Mouse (Mus musculus) megakaryocyte, embryonic 14.5 days (primary cell): ENCODE data around the gene Adamts8.

Experiments
- FLI1 ChIP-seq: IDR thresholded peaks from 2 replicates; pipeline ENCODE4 v1.6.1; 2012; ENCODE audit warnings: low read length, inconsistent platforms, mixed read lengths
- GATA1 ChIP-seq: IDR thresholded peaks from 3 replicates; pipeline ENCODE4 v1.6.1; 2012; ENCODE audit warnings: mixed read lengths, low read length, inconsistent platforms, borderline replicate concordance

DNA sequence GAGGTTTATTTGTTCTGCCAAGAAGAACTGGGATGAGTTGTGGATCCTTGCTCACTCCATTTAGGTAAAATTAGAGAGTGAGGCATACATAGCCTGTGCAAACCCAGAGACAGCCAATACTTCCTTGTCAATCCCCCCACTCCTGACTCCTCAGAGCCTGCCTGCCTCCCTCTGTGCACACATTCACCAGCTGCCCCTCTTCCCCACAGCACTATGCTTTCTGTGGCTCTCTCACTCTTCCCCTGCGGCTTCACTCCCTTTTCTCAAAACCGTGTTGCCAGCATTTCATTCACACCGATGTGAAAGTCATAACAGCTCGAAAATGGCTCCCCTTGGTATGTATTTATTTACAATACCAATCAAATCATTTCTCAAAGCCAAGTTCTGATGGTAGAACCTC, 10.0 kb upstream of the Adamts8 start:
- TF ChIP-seq GATA1 (no peak), FLI1 (no peak)
